In the genomic region with DNA sequence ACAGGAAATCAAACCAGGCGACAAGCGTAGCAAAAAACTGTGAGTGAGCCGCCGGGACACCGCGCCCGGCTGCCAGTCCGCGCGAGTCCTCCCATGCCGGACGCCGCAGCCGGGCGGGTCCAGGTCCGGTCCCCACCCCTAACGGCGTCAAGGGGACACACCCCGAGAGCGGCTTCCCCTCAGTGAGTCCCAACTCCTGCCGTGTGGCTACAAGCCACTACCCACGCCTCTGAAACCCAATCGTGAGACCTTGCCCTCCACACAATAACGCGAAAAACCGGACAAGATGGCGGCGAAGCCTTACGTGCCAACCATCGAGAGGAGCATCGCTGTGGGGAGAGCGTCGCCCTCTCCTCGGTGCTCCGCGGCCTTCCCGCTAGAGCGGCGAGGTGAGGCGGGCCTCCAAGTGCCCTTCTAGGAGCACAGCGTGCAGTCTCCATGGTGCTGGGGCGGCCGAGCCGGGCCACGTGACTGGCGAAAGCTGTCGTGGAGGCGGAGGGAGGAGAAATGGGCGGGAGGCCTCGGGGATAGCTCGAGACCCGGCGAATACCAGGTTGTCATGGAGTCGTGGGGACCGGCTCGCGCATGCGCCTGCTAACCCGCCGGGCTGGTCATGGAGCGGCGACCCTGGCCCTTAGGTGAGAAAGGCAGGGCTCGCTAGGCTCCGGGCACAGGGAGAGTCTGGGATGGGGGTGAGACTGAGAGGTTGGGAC, we compare ENCODE assay signal across 8 mouse cellular contexts. TPM values are rescaled to one million over a fixed set of nuclear protein-coding genes. Genes with fewer than 3 reads are reported as not detected.
DNase-seq lines count a peak whose midpoint lies in the region; ATAC-seq and TF ChIP-seq lines count a peak whose summit lies in the region.

A gene (plus strand): TSS at position 182 of the 713 bp plus-strand sequence.

- intact Hi-C loops in heart, postnatal 25 days (cut with DNase I): no loop called here

- peak; percentile 98 for DNase-seq in ES-E14 (ENCODE audit: low read depth, low spot score)
- peak; percentile 100 for DNase-seq in cerebellum, adult 11-12 months
- peak; percentile 99 for DNase-seq in heart, postnatal 25 days (ENCODE audit: low spot score)
- DNase-seq in layer of hippocampus, adult 18-20 months (ENCODE audit: low spot score in 2 of 2): peak; percentile 99
- peak; percentile 96 for DNase-seq in lung, adult 2 months
- DNase-seq in thymus, adult 18-20 months: peak; percentile 99

- TF ChIP-seq CTCF in lung, adult 2 months (IDR thresholded peaks at IDR 0.05; ENCODE audit: insufficient read depth, low read length): no peak

- peak within 1 kb of the TSS; percentile 97 for H3K9ac ChIP-seq in ES-E14 (ENCODE audit: insufficient read depth, low read depth, low read length, poor library complexity, severe bottlenecking)
- H3K9ac ChIP-seq in forebrain, embryonic 15.5 days (replicated peaks): peak within 1 kb of the TSS; percentile 97

- peak; percentile 94 for TF ChIP-seq POLR2A in lung, adult 2 months (IDR thresholded peaks at IDR 0.05; ENCODE audit: borderline replicate concordance, extremely low read depth, low read depth, low read length)

- H3K4me1 ChIP-seq in ES-E14 (ENCODE audit: control insufficient read depth in 2 of 2, insufficient read depth in 2 of 2, low read length in 2 of 2, poor library complexity in 1 of 2): peaks cover 4 to 13% of the 10 kb centered on the region in 2 experiments
- H3K4me1 ChIP-seq in forebrain, embryonic 15.5 days: peaks cover 53% of the 10 kb centered on the region
- peaks cover 28% of the 10 kb centered on the region for H3K4me1 ChIP-seq in lung, adult 2 months (ENCODE audit: control insufficient read depth, insufficient read depth, low read length)

- no peaks in the 10 kb centered on the region for H3K36me3 ChIP-seq in ES-E14 (ENCODE audit: control insufficient read depth, insufficient read depth, low read length, poor library complexity, severe bottlenecking)
- H3K36me3 ChIP-seq in forebrain, embryonic 15.5 days: no peaks in the 10 kb centered on the region

- no peaks in the 10 kb centered on the region for H3K9me3 ChIP-seq in ES-E14 (ENCODE audit: control insufficient read depth, insufficient read depth, low read depth, low read length)
- H3K9me3 ChIP-seq in forebrain, embryonic 15.5 days: no peaks in the 10 kb centered on the region

- H3K27me3 ChIP-seq in forebrain, embryonic 15.5 days: no peaks in the 10 kb centered on the region

- WGBS in forebrain, embryonic 15.5 days: 0% methylated on average over 64 of the region's 64 CpGs
- WGBS in lung, adult 2 months: under 1% methylated on average over 64 of the region's 64 CpGs

- in situ Hi-C loops in ES-E14 (cut with MboI; ENCODE audit: low sequenced_read_pairs in 2 of 2, unreplicated experiment in 2 of 2): no loop called here

- H3K27ac ChIP-seq in ES-E14 (ENCODE audit: insufficient read depth, low read depth, low read length, poor library complexity, severe bottlenecking): peak within 1 kb of the TSS; percentile 94
- peak within 1 kb of the TSS; percentile 99 for H3K27ac ChIP-seq in forebrain, embryonic 15.5 days (replicated peaks)

- ATAC-seq in forebrain, embryonic 15.5 days (replicated peaks): peak; percentile 98
- peak; percentile 91 for ATAC-seq in neutrophil, adult 5-6 weeks (ENCODE audit: extremely low read depth, insufficient number of reproducible peaks, low FRiP score, poor library complexity, severe bottlenecking)

- peak within 1 kb of the TSS; percentile 89 for H3K4me2 ChIP-seq in forebrain, embryonic 15.5 days (replicated peaks)

- H3K4me3 ChIP-seq in ES-E14 (ENCODE audit: insufficient read depth in 1 of 2, low read depth in 1 of 2, low read length in 2 of 2, poor library complexity in 1 of 2, severe bottlenecking in 1 of 2): peak within 1 kb of the TSS; percentile 87 to 88
- H3K4me3 ChIP-seq in forebrain, embryonic 15.5 days: peak within 1 kb of the TSS; percentile 82
- H3K4me3 ChIP-seq in lung, adult 2 months (replicated peaks; ENCODE audit: extremely low read depth, low read depth, low read length): peak within 1 kb of the TSS; percentile 87

TF ChIP-seq in ES-E14, 5 proteins besides CTCF, POLR2A, EP300 and RAD21:
- peak; percentile 74; the same call in 1 of the 2 replicates for TF ChIP-seq HCFC1 (IDR thresholded peaks at IDR 0.05; ENCODE audit: borderline replicate concordance, insufficient read depth, low read length)
- no peak for TF ChIP-seq ZNF384 (IDR thresholded peaks at IDR 0.05; ENCODE audit: low read depth, low read length)

RNA-seq across cellular contexts. Expression of the gene that starts here (rescaled TPM):
- 26.5 and 27.6 TPM in 2 replicates for total RNA-seq in ES-E14 (2012; rRNA removed)
- 53.6 and 55.3 TPM in 2 replicates for polyA plus RNA-seq in forebrain, embryonic 15.5 days (2015; fragmentation: Nextera tagmentation; extraction: Ambion mirVana)
- total RNA-seq in heart, postnatal 25 days (2021): 10 to 100 TPM; 41.1 to 48.6 TPM
- total RNA-seq in layer of hippocampus, adult 18-20 months (2021): 10 to 100 TPM; 72.9 to 75.1 TPM
- 27.2 and 33.9 TPM in 2 replicates for polyA plus RNA-seq in lung, adult 2 months (2012; rRNA removed)
- total RNA-seq in neutrophil, adult 5-6 weeks (2017): 20.4 and 21.2 TPM in 2 replicates

Comparison
In these comparisons a context has a peak if more than half of its experiments do, and no peak if none do; other contexts are left out.
1. Peak in every context shown above with its lines: DNase-seq, ATAC-seq, H3K4me3 ChIP-seq and H3K27ac ChIP-seq.